Mouse (Mus musculus): Measurements from ENCODE around the gene Ddx20. TPM values are rescaled to one million over a fixed set of nuclear protein-coding genes. Genes with fewer than 3 reads are reported as not detected.

Gene Ddx20
- polyA plus RNA-seq, 1 experiment, result 2.7 TPM

GRCm38 (mm10) chr3:105697148-105697441 lies 9.7 kb upstream of the Ddx20 start:
- peak overlapping the region; percentile 76 for H3K27ac ChIP-seq (replicated peaks; ENCODE audit: low read depth, low read length)
- no peak overlapping the region for H3K4me3 ChIP-seq (ENCODE audit: insufficient read depth, low read depth, low read length)
- H3K4me1 ChIP-seq (ENCODE audit: control insufficient read depth, insufficient read depth, insufficient read length, low read length), result peaks cover 24% of the 10 kb centered on the region

GRCm38 (mm10) chr3:105696387-105697147 lies 9.2 kb upstream of the Ddx20 start:
- Histone ChIP-seq H3K4me1 (ENCODE audit: control insufficient read depth, insufficient read depth, insufficient read length, low read length) (peaks cover 19% of the 10 kb centered on the region), H3K27ac (replicated peaks; ENCODE audit: low read depth, low read length) (peak overlapping the region; percentile 76), H3K4me3 (ENCODE audit: insufficient read depth, low read depth, low read length) (no peak overlapping the region)

DNA sequence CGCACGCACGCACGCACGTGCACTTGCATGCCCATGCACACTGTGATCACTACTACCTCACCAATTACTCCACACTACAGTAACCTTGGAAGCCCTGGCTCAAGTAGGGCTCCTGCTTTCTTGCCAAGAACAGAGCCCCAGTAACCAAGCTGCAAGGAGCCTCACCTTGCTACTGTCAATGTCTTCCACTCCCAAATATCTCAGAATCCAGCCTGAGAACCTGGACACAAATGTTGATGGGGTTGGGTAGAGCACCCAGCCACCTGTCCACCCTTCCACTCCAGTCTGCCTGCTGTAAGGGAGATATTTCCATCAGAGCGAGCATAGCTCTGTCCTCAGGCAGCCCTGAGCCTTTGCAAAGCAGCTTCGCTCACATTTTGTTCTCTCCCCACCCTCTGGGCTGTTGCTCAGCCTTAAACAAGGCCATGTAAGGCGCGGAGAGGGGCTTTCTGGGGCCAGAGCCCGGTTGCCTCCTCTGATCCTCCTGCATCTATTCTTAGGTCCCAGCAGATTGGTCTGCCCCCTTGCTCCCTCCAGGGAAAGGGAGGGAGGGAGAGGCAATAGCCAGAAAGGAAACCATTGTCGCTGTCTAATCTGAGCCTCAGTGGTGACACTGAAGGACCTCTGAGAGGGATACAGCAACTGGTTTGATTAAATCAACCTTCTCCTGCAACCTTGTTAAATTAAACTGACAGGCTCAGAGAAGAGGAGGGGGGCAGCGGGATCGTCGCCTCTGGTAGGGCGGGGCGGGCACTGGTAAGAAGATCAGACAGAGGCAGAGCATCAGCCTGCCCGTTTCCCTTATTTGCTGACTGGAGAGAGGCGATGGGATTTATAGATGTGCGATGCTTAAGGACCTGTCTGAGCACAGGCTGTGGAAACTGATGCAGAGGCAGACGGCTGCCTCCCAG lies 8.4 kb upstream of the Ddx20 start:
- Histone ChIP-seq H3K27ac (replicated peaks; ENCODE audit: low read depth, low read length) (peak overlapping the region; percentile 50), H3K4me1 (ENCODE audit: control insufficient read depth, insufficient read depth, insufficient read length, low read length) (peaks cover 19% of the 10 kb centered on the region), H3K4me3 (ENCODE audit: insufficient read depth, low read depth, low read length) (no peak overlapping the region)

- no peak overlapping the region for H3K4me3 ChIP-seq (ENCODE audit: insufficient read depth, low read depth, low read length)
- H3K27ac ChIP-seq (replicated peaks; ENCODE audit: low read depth, low read length), result no peak overlapping the region
- peaks cover 19% of the 10 kb centered on the region for H3K4me1 ChIP-seq (ENCODE audit: control insufficient read depth, insufficient read depth, insufficient read length, low read length)
Measured at GRCm38 (mm10) chr3:105693327-105694080, 6.1 kb upstream of the Ddx20 start.

DNA sequence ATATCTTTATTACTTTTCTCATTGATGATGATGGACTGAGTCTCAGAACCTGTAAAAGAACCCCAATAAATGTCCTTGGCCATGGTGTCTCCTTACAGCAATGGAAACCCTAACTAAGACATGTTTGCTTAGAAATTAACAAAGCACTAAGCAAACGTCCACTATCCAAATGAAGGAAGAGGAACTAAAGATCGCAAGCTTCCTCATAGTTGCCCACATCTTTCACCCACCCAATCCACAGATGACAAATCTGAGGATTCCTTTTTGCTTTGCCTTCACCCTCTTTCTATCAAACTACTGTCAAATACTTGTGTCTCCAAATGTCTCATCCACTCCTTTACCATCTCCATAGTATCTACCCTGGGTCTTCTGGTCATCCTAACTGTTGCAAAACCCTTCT lies 1.2 kb upstream of the Ddx20 start:
- H3K4me3 ChIP-seq (ENCODE audit: insufficient read depth, low read depth, low read length), result no peak overlapping the region
- H3K4me1 ChIP-seq (ENCODE audit: control insufficient read depth, insufficient read depth, insufficient read length, low read length), result peaks cover 4% of the 10 kb centered on the region; the same call in 1 of the 2 replicates
- H3K27ac ChIP-seq (replicated peaks; ENCODE audit: low read depth, low read length), result no peak overlapping the region

- no peak overlapping the region for H3K27ac ChIP-seq (replicated peaks; ENCODE audit: low read depth, low read length)
Measured at GRCm38 (mm10) chr3:105686394-105687323, 715 bp downstream of the Ddx20 start.

DNA sequence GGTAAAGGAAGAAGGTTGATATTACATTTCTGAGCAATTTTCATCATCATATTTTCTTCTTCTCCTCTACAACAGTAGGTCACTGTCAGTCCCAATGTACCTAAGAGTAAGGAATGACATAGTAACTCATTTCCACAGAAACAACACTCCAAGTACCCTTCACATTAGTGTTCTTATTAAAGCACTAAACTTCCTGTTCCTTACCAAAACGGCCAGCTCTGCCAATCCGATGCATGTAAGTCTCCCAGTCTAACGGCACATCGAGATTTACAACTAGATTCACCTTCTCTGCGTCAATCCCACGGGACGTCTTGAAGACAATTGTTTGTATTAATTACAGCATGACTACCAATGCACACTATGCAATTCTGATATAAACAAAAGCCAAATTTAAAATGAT lies 7.0 kb downstream of the Ddx20 start:
- no peak overlapping the region for H3K4me3 ChIP-seq (ENCODE audit: insufficient read depth, low read depth, low read length)
- H3K4me1 ChIP-seq (ENCODE audit: control insufficient read depth, insufficient read depth, insufficient read length, low read length), result no peaks in the 10 kb centered on the region

More at GRCm38 (mm10) chr3:105686394-105687323, 715 bp downstream of the Ddx20 start:
- Histone ChIP-seq H3K4me3 (ENCODE audit: insufficient read depth, low read depth, low read length) (peak overlapping the region; percentile 97), H3K4me1 (ENCODE audit: control insufficient read depth, insufficient read depth, insufficient read length, low read length) (peaks cover 4% of the 10 kb centered on the region; the same call in 1 of the 2 replicates)

GRCm38 (mm10) chr3:105675932-105676331 lies 11.4 kb downstream of the Ddx20 start:
- no peaks in the 10 kb centered on the region for H3K4me1 ChIP-seq (ENCODE audit: control insufficient read depth, insufficient read depth, insufficient read length, low read length)
- no peak overlapping the region for H3K27ac ChIP-seq (replicated peaks; ENCODE audit: low read depth, low read length)
- no peak overlapping the region for H3K4me3 ChIP-seq (ENCODE audit: insufficient read depth, low read depth, low read length)

More for the DNA sequence above, 7.0 kb downstream of the Ddx20 start:
- H3K27ac ChIP-seq (replicated peaks; ENCODE audit: low read depth, low read length), result no peak overlapping the region

DNA sequence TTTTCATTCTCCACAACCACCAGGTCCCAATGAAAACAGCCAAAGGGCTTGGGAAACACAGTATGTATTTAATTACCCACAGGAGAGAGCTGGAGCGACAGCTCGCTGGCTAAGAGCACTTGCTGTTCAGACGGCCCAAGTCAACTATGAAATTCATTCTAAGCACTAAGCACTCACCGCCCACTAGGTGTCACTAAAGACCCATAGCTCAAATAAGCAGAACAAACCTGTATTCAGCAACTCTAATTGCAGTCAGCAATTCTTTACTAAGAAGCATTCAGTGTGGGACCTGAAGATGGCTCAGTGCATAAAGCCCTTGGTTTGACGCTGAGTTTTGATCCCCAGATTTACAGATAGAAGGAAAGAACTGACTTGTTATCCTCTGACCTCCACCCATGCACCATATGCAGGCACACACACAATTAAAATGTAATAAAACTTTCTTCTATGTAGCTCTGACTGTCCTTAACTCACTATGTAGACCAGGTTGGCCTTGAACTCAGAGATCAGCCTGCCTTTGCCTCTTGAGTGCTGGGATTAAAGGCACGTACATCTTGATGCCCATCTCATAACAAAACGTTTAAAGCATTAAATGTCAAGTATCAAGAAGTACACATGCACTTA lies 12.7 kb downstream of the Ddx20 start:
- H3K27ac ChIP-seq (replicated peaks; ENCODE audit: low read depth, low read length), result no peak overlapping the region
- H3K4me3 ChIP-seq (ENCODE audit: insufficient read depth, low read depth, low read length), result no peak overlapping the region
- H3K4me1 ChIP-seq (ENCODE audit: control insufficient read depth, insufficient read depth, insufficient read length, low read length), result no peaks in the 10 kb centered on the region

- H3K27ac ChIP-seq (replicated peaks; ENCODE audit: low read depth, low read length), result no peak overlapping the region
- H3K4me1 ChIP-seq (ENCODE audit: control insufficient read depth, insufficient read depth, insufficient read length, low read length), result no peaks in the 10 kb centered on the region
- no peak overlapping the region for H3K4me3 ChIP-seq (ENCODE audit: insufficient read depth, low read depth, low read length)
Measured at GRCm38 (mm10) chr3:105670801-105671200, 16.6 kb downstream of the Ddx20 start.

- no peak overlapping the region for H3K4me3 ChIP-seq (ENCODE audit: insufficient read depth, low read depth, low read length)
- no peak overlapping the region for H3K27ac ChIP-seq (replicated peaks; ENCODE audit: low read depth, low read length)
- no peaks in the 10 kb centered on the region for H3K4me1 ChIP-seq (ENCODE audit: control insufficient read depth, insufficient read depth, insufficient read length, low read length)
Measured at GRCm38 (mm10) chr3:105669776-105670175, 17.6 kb downstream of the Ddx20 start.

DNA sequence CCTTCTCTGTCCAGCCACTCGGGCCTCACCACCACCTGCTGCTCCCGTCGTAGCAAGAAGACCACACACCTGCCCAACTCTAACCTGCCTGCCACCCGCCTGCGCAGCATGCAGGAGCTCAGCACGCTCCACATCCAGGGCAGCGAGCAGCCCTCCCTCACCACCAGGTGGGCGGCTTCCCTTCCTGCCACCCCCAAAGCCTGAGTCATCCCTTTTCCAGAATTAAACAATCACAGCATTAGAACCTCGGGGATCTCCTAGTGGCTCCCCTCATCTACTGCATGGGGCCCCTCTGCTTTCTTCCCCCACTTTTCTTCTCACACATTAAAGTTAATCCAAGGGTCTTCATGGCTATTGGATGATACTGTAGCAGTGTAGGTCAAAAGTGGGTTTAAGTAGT lies 19.2 kb downstream of the Ddx20 start:
- Histone ChIP-seq H3K27ac (replicated peaks; ENCODE audit: low read depth, low read length) (no peak overlapping the region), H3K4me3 (ENCODE audit: insufficient read depth, low read depth, low read length) (no peak overlapping the region), H3K4me1 (ENCODE audit: control insufficient read depth, insufficient read depth, insufficient read length, low read length) (no peaks in the 10 kb centered on the region)

- H3K4me1 ChIP-seq (ENCODE audit: control insufficient read depth, insufficient read depth, insufficient read length, low read length), result no peaks in the 10 kb centered on the region
- H3K4me3 ChIP-seq (ENCODE audit: insufficient read depth, low read depth, low read length), result no peak overlapping the region
- no peak overlapping the region for H3K27ac ChIP-seq (replicated peaks; ENCODE audit: low read depth, low read length)
Measured at GRCm38 (mm10) chr3:105666996-105667523, 20.3 kb downstream of the Ddx20 start.

All from brown adipose tissue, adult 24 weeks (tissue).